Mouse (Mus musculus) urinary bladder, postnatal 25 days (tissue): ENCODE measurements at regions not wholly inside any gene's neighbourhood (a gene's known extent, or its start where the extent isn't known, plus 50 kb on each side); places are given as distances from the start of the nearest gene placed in this dataset.

ENCODE experiments used
- DNase-seq: peaks from one replicate; pipeline ENCODE4 v3.0.0; 2022; ENCODE audit warnings: low spot score

DNA sequence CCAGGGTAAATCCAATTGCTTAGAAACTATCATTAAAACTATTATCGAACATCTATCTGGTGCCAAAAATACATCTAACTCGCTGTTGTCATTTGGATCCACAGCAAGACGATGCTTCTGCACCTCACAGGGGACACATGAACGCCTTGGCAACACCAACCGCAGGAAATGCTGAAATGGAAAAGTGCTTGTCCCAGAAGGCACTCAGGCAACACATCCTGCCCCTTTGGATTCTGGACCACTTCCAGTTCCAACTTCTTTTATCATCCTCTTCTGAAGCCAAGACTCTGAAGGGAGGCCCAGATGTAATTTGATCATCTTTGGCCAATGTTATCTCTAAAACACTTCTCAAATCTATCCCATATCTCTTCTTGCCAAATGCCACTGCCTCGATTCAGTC is 79.4 kb upstream of the Acvr2a start:
- no peak for DNase-seq

GRCm38 (mm10) chr2:48736312-48736711 is 77.6 kb upstream of the Acvr2a start:
- DNase-seq: no peak
